Mouse (Mus musculus): ENCODE data around the gene Cldn15. TPM values are rescaled to one million over a fixed set of nuclear protein-coding genes. Genes with fewer than 3 reads are reported as not detected.
"Not testable (repeated sequence)": the region's sequence is repeated elsewhere in the genome, so short reads cannot be mapped to it uniquely, and the experiment has no call there.

Gene Cldn15
- total RNA-seq, 2 experiments from 2014 or later: not detected

DNA sequence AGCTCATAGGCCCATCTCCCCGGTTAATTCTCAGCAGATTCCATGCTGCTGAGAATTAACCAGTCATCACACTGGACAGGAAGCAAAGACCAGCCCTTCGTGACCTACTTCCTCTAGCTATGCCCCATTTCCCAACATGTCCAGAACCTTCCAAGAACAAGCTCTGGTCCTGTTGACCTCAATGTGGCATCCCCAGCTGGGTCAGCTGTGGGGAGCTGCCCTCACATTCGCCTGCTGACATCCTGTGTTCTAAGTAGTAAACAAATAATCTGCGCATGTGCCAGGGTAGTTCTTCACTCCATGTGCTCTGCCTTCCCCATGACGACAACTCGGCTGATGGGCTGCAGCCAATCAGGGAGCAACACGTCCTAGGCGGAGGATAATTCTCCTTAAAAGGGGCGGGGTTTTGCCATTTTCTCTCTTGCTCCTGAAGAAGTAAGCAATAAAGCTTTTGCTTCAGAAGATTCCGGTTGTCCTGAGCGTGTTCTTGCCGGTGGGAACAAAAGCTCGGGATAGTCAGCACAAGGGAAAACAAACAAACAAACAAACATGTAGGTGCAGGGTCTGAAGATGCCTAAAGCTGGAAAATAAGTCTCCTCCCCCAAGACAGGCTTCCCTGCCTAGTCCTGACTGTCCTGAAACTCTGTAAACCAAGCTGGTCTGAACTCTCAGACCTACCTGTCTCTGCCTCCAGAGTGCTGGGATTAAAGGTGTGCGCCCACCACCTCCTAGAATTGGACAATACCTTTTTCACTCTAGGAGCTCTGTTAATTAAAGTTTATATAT lies 16.7 kb upstream of the Cldn15 start:
- DNase-seq (ENCODE audit: low spot score in 2 of 2): not testable (repeated sequence)

- DNase-seq (ENCODE audit: low spot score in 2 of 2): no peak
These were observed 15.9 kb upstream of the Cldn15 start for GRCm38 (mm10) chr5:136950521-136950920.

DNA sequence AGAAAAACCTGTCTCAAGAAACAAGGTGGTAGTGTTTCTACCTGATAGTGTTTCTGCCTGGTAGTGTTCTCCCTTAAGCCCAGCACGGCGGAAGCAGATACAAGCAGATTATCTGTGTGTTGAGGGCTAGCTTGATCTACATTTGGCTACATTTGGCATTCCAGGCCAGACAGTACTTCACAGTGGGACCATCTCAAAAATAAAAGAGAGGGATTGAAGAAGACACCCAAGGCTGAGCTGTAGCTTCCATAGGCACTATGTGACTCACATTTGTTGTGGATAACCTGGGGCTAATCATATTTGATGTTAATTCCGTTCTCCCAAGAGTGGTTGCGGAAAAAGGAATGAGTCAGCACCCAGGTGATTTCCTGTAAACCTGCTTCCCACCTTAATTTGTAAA lies 14.3 kb upstream of the Cldn15 start:
- no peak for DNase-seq (ENCODE audit: low spot score in 2 of 2)

- DNase-seq (ENCODE audit: low spot score in 2 of 2): peak; percentile 93 to 95
These were observed 13.4 kb upstream of the Cldn15 start, which contains the start of gene Fis1 for GRCm38 (mm10) chr5:136953015-136953414. Fis1 (plus strand) TSS chr5:136953275.

DNA sequence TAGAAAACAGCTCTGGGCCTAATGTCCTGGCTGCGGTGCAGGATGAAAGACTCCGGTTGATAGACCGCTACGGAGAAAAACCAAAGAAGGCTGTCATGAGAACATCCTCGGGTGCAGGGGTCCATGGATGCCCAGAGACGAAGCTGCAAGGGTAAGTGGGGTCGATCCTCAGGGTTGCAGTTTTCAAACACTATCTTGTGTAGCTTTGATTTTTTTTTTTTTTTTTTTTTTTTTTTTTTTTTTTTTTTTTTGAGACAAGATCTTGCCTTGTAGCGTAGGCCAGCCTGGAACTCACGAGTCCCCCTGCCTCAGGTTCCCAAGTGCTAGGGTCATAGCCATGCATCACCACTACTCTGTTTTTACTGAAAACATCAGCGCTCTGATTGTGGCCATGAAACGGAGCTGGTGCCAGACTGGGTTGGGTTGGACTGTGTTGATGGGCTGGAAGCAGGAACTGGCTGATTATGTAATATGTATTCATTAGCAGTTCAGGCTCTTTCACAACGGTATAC lies 12.9 kb upstream of the Cldn15 start:
- peak; percentile 33 to 40 for DNase-seq (ENCODE audit: low spot score in 2 of 2)

DNA sequence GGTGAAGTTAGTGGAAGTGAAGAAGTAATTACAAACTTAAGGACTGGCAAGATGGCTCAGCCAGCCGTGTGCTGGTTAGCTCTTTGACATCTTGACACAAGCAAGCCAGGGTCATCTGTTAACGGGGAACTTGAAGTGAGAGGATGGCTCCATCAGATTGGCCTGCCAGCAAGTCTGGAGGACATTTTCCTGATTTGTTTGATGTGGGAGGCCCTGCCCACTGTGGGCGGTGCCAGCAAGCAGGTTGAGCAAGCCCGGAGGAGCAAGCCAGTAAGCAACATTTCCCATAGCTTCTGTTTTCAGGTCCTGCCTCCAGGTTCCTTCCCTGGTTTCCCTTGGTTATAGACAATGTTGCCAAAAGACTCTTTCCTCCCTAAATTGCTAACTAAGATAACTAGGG lies 10.8 kb upstream of the Cldn15 start:
- no peak for DNase-seq (ENCODE audit: low spot score in 2 of 2)

DNA sequence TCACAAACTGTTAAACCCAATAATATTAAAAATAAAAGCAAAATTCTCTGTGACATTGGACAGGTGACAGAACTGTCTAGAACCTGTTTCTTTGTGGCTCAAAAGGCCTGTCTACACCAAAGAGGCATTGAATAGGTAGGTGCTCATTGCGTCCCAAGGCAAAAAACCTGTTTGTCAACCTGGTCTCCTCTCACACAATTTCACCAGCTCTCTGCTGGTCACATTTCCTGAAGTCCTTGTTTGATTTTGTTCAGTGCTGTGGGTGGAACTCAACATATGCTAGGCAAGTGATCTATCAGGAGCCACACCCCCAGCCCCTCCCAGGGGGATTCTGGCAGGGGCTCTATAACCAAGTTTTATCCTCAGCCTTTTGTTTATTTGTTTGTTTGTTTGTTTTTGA lies 9.2 kb upstream of the Cldn15 start:
- no peak for DNase-seq (ENCODE audit: low spot score in 2 of 2)

GRCm38 (mm10) chr5:136958991-136959605 lies 7.3 kb upstream of the Cldn15 start:
- no peak for DNase-seq (ENCODE audit: low spot score in 2 of 2)

DNA sequence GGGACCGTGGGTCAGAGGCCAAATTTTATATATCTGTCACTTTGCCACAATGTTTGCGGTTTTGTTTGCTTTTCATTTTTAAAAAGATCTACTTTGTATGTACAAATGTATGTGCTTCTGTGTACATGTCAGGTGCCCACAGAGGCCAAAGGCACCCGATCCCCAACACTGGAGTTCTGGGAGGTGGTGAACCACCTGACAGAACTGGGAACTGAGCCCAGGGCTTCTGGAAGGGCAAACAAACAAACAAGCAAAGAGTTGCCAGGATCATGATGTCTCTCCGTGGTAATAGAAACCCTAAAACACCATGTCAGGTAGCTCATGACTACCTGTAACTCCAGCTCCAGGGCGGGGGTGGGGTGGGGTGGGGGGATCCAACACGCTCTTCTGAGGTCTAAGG lies 6.4 kb upstream of the Cldn15 start:
- no peak for DNase-seq (ENCODE audit: low spot score in 2 of 2)

DNA sequence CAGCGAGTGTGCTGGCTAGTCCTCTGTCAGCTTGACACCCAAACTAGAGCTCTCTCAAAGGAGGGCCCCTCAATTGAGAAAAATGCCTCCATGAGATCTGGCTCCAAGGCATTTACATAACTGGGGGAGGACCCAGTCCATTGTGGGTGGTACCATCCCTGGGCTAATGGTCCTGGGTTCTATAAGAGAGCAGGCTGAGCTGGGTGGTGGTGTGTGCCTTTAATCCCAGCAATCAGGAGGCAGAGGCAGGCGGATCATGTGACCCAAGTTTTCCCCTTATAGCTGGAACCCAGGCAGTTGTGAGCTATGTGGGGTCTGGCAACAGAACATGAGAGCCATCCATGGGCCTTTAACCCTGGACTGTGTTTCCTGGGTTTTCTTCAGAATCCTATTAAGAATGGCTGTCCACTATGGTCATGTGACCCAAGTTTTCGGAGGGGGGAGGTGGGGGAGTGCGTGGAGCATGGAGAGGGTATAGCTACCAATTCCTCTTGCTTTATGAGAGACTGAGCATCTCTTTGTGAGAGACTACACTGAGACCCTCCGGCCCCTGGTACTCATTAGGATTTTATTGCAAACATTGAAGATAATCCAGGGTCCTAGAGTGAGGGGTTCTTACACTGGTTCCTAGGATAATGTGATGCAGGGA lies 5.0 kb upstream of the Cldn15 start:
- DNase-seq (ENCODE audit: low spot score in 2 of 2): no peak

GRCm38 (mm10) chr5:136961983-136962461 lies 4.4 kb upstream of the Cldn15 start:
- DNase-seq (ENCODE audit: low spot score in 2 of 2): peak; percentile 84 to 89

DNA sequence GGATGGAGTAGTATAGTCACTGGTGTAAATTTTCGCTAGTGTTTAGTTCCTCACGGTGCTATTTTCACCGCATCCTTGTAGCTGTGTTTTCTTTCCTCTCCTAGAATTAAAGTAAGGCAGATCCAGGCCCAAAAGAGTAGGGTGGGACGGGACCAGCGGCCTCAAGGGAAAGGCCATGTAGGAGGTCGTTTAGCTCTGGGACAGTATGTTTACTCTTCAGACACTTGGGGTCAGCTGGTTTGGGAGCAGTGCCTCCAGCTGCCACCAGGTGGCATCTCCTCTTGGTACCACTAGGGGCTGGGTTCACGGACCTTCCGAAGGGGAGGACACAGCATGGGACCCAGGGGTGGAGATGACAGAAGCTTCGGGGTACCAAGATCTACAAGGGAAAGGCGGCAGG lies 3.9 kb upstream of the Cldn15 start:
- peak; percentile 84 to 86 for DNase-seq (ENCODE audit: low spot score in 2 of 2)

- DNase-seq (ENCODE audit: low spot score in 2 of 2): no peak
These were observed 3.4 kb upstream of the Cldn15 start for GRCm38 (mm10) chr5:136962966-136963540.

DNA sequence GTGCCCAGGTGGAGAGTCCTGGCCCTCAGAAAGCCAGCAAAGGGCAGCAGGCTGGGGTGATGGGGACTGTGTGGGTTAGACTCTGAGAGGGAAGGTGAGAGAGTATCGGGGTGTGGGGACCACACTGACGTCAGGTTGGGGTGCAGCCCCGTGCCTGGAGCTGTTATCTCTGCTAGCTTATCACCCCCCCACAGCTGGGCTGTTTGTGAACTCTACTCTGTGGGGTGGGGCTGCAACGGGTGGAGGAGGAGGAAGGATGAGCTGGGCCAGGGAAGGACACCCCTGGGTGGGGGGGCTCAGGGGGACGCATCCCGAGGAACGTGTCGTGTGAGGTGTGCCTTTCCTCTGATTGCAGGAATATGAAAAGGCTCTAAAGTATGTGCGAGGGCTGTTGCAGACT lies 1.2 kb upstream of the Cldn15 start:
- no peak for DNase-seq (ENCODE audit: low spot score in 2 of 2)

DNA sequence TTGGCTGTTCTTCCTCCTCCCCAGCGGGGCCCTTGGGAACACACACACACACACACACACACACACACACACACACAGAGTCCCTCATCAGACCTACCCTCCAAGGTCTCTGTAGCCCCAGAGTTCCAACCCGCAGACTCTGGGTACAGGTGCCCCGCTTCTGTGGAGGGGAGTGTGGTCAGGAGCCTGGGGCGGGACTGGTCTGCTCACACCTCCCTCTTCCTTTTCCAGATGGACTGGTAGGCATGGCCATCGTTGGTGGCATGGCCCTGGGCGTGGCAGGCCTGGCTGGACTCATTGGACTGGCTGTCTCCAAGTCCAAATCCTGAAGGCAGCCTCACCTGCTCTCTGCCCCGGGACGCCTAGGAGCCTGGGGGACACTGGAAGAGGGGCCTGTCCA lies 730 bp upstream of the Cldn15 start:
- no peak for DNase-seq (ENCODE audit: low spot score in 2 of 2)

GRCm38 (mm10) chr5:136966861-136967455 lies 542 bp downstream of the Cldn15 start:
- no peak for DNase-seq (ENCODE audit: low spot score in 2 of 2)

GRCm38 (mm10) chr5:136967592-136967991 lies 1.2 kb downstream of the Cldn15 start:
- DNase-seq (ENCODE audit: low spot score in 2 of 2): no peak

DNA sequence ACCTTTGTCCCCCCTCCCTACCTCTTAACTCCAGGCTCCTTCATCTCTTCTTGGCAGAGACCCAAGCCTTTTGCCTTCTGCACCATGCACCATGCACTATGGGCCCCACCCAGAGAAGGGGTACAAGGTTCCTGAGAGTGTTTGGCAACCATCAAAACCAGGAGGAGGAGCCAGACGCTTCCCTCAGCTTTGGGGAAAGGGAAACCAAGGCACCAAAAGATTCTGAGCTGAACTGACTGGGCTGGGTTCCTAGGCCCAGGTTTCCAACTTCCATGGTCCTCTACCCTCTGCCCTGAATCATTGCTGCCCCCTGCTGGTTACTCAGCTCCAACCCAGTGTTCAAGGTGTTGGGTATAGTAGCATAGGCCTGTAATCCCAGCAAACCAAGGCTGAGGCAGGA lies 4.3 kb downstream of the Cldn15 start:
- DNase-seq (ENCODE audit: low spot score in 2 of 2): peak; percentile 38 to 47

DNA sequence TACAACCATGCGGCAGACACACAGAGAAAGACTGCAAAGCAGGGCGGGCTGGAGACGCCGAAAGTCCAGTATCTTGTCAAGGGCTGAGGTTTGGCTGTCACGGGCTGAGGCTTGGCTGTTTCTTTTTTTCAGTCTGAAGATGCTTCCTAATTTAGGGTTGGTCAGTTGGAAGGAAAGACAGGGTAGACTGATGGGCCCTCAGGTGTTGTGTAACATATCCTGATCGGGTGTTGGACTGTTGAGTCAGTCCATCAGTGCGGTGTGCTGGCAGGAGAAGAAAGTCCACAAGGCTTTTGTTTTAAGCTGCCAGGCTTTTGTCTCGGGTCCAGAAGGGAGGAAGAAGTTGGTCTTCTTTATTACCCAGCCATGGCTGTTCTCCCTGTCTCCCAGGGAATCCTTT lies 7.3 kb downstream of the Cldn15 start:
- DNase-seq (ENCODE audit: low spot score in 2 of 2): no peak

DNA sequence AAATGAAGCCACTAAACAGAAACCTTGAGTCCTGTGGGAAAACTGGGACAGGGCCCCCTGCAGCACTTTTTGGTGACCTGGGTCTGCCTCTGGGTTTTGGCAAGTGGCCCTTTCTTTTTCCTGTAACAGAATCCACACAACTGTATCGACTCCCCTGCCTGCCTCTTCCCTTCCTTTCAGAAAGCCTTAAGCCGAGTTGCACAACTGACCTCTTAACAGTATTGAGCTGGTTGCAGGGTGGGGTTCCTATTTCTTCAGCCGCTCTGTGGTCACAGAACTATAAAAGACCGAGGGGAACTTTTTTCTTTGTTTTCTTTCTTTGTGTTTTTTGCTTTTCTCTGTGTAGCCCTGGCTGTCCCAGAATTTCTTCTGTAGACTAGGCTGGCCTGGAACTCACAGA lies 11.4 kb downstream of the Cldn15 start:
- no peak for DNase-seq (ENCODE audit: low spot score in 2 of 2)

- DNase-seq (ENCODE audit: low spot score in 2 of 2): no peak
These were observed 13.3 kb downstream of the Cldn15 start for GRCm38 (mm10) chr5:136979762-136980161.
